Mouse (Mus musculus) spleen, embryonic (tissue): Measurements from ENCODE around the gene Ksr2.

Source experiments
- CTCF ChIA-PET: fragments of 350-600 bp; sonication (Branson Sonifier 250); formaldehyde crosslinking; loops from one replicate; lab custom pipeline; 2022; lab: Charles Lee

Ksr2 gene

GRCm38 (mm10) chr5:117519858-117520495, 106.2 kb downstream of the Ksr2 start:
- CTCF ChIA-PET: interaction anchor here (0.7 kb wide), 1 partner anchor 10 kb away, joined by 5 read pairs; no protein-coding TSS in a partner anchor

GRCm38 (mm10) chr5:117521156-117521555, 107.4 kb downstream of the Ksr2 start:
- CTCF ChIA-PET: no interaction called here

DNA sequence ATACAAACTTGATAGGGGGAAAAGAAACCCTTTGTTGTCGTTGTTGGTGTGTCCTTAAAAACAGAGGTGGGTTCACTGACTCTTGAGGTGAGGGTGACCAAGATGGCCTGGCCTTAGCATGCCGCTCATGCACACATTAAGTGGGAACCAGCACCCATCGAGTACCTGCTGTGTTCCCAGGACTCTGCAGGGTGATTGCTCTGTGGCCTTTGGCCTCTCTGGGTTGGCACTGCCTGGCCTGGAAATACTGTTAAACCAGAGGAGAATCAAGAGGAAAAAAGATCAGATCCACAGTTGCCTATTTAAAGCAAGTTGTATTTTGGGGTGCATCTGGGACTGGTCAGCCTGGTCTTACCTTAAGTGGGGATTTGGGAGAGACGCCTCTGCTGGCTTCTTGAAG, 107.9 kb downstream of the Ksr2 start:
- CTCF ChIA-PET: no interaction called here

DNA sequence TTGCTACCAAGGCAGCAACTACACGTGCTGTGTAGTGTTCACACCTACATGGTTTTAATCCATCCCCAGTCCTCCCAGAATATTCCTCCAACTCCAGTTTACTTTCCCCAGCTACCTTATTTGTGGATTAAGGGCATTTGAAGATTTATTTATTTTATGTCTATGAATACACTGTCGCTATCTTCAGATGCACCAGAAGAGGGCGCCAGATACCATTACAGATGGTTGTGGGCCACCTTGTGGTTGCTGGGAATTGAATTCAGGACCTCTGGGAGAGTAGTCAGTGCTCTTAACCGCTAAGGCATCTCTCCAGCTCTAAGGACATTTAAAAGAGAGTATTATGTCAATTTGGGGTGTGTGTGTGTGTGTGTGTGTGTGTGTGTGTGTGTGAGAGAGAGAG, 108.7 kb downstream of the Ksr2 start:
- CTCF ChIA-PET: no interaction called here

DNA sequence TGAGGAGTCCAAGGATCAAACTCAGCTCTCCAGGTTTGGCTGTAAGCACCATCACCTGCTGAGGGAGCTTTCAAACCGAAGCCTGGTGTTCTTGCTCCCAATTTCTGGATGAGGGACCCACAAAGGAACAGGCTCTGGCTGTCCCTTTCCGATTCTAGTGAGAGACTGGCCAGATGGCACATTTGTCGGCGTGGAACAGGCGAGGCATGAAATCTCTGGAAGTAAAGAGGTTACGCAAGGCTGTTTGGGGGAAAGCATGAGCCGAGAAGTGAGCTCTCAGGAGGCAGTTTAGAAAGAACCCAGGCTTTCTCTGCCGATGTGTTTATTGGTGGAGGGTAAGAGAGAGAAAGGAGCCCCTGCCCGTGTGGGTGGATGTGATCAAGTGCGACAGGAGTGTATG, 109.2 kb downstream of the Ksr2 start:
- CTCF ChIA-PET: no interaction called here

- CTCF ChIA-PET: no interaction called here
Observed at GRCm38 (mm10) chr5:117530991-117531390, 117.2 kb downstream of the Ksr2 start.

DNA sequence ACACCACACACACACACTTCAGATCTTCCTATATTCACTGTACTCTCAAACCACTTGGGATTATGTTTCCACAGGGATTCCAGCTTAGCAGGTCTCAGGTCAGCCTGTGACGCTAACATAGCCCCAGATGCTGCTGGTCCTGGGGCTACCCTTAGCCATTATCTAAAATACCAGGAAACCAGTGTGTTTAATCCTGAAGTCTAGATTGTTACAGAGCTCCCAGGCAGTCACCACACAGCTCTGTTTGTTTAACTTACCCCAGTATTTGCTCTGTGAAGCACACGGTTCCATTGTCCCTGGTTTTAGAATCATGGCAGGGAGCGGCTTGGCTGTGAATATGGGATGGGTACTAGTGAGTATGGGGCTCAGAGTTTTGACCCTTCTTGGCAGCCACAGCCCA, 125.4 kb downstream of the Ksr2 start:
- CTCF ChIA-PET: no interaction called here

DNA sequence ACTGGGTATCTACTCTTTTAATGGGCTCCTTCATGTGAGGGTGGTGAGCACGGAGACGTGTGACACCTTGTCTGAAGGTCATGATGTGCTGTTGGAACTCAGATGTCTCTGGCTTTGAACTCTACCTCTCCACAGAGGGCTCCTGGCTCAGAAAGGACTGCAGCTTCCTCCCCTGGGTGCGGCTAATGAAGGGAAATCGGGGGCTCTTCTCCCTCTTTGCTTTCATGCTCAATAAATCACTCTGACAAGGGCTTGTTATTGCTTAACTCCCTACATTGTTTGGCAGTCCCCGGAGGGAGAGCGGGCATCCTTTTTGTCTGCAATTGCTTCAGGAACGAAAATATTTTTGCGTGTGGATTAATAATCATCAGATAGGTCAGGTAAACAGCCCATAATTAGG, 127.9 kb downstream of the Ksr2 start:
- CTCF ChIA-PET: no interaction called here

DNA sequence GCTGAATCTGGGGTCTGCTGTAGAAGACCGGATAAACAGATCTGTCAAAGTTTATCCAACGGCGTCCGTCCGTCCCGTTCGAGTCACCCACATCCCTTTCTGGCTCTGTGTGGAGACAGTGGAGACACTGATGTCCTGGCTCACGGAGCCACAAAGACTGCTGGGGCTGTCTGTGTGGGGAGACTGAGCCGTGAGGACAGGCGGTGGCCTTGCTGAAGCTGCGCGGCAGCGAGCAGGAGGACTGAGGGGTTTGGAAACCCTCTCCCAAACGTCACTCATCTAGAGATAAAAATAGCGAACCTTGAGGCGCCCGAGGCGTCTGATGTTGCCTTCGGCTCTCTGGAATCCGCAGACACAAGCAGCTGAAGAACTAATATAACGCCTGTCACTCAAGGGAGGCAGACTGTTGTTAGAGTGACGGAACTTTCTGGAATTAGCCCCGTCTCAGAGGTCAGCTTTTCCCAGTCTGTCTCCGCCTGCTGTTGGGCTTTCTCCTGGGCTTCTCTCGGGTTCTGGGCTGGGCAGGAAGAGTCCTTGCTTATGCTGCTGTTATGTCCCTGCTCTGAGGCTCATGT, 133.0 kb downstream of the Ksr2 start:
- CTCF ChIA-PET: no interaction called here

DNA sequence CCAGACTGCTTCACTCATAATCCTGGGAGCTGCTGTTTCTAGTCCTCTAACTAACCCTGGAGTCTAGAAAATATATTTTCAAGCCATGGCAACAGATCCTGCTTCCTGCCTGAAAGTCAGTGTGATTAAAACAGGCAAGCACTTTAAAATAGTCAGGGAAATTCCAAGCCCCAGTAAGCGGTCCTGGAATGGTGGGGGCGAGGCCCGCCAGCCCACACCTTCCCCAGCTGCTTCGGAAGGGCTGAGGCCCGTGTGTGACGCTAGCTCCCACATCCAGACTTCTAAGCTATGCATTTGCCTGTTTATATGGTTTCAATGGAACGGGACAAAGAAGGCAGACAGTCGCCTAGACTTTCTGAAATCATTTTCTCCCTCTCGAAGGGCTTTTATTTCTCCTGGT, 137.2 kb downstream of the Ksr2 start:
- CTCF ChIA-PET: no interaction called here

- CTCF ChIA-PET: no interaction called here
Observed at GRCm38 (mm10) chr5:117552096-117552495, 138.3 kb downstream of the Ksr2 start.

- CTCF ChIA-PET: no interaction called here
Observed at GRCm38 (mm10) chr5:117554505-117554904, 140.7 kb downstream of the Ksr2 start.

DNA sequence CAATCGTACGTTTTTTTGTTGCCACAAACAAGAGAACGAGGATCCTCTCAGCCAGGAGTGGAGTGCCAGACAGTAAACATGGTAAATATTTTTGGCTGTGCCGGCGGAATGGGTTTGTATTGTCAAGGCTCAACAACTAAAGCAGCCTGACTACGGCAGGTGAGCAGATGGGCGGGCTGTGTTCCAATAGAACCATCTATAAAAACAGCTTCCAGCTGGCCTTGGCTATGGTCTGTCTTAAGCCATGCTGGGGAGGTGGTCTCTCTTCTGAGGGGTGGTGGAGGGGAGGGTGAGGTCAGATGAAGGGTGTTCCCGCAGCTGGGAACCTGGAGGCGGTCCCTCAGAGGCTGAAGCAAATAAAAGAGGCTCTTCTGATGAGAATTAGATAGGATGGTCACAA, 142.8 kb downstream of the Ksr2 start:
- CTCF ChIA-PET: interaction anchor here (0.5 kb wide), 1 partner anchor 251 kb away, joined by 3 read pairs; no protein-coding TSS in a partner anchor

GRCm38 (mm10) chr5:117561080-117561479, 147.3 kb downstream of the Ksr2 start:
- CTCF ChIA-PET: no interaction called here

DNA sequence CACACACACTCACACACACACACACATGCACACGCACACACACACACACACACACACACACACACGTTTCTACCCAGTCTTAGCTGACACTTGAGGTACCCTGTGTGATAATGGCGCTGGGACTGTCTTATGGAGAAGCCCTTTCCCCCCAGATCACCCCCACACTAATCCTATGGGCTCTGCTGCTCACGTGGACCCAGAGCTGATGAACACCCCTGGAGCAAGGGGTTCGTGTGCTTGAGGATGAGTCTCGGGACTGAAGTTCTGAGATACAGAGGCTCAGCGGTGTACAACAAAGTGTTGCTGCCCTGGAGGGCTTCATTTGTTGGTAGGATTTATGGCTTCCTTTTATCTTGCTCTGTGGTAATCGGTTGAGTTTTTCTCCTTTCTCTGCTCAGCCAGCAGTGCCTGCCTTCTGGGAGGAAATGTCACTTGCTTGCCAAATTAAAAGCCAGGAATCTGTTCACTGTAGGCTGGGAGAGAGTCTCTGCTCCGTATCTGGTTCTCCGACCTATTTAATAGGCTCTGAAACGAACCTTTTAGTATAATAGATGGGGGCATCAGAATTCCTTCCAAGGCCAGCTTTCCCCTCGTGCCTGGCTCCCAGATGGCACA, 152.4 kb downstream of the Ksr2 start:
- CTCF ChIA-PET: no interaction called here

DNA sequence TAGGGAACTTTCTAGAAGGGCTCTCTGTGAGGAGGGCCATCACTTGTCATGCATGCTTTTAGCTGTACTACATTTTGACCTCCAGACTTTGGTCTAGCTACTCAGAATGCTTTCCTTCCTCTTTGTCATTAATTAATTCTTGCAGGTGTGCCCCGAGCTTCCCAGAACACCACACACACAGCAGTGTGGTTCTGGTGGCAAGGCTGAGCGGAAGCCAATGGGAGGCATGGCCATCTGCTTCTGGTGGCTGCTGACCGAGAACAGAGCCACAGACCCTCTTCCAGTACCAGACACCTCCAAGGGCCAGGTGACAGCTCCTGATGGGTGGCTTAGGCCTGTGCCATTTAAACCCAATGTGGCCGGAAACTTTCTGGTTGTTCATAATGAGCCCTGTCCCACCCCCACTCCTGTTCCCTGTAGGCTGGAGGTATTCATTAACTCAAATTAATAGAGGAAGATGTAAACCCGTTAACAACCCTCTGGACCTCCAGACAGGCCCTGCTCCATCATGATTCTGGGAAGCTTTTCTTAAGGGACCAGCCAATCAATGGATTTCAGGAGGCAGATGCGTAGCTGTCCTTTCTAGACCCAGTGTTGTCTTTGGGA, 155.5 kb downstream of the Ksr2 start:
- CTCF ChIA-PET: no interaction called here

DNA sequence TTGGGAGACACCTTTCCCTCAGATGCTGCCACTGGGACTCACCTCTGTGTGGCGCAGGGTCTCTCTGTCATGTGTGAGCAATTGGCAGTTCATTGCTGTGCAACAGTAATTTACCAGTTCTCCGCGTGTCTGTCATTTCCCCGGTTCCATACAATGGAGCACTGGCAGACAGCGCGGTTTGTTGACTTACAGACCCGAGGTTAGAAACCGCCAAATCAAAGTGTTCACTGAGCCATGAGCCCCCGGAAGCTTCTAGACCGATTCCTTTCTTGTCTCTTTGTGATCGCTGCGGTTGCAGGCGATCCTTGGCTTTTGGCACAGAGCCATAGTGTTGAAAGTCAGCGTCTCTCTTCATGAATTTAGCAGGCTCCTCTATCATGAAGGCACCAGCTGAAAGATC, 158.6 kb downstream of the Ksr2 start:
- CTCF ChIA-PET: no interaction called here

GRCm38 (mm10) chr5:117574894-117575293, 161.1 kb downstream of the Ksr2 start:
- CTCF ChIA-PET: no interaction called here

GRCm38 (mm10) chr5:117577598-117577997, 163.8 kb downstream of the Ksr2 start:
- CTCF ChIA-PET: no interaction called here

GRCm38 (mm10) chr5:117581711-117582110, 167.9 kb downstream of the Ksr2 start:
- CTCF ChIA-PET: no interaction called here

- CTCF ChIA-PET: no interaction called here
Observed at GRCm38 (mm10) chr5:117584428-117584827, 170.6 kb downstream of the Ksr2 start.

DNA sequence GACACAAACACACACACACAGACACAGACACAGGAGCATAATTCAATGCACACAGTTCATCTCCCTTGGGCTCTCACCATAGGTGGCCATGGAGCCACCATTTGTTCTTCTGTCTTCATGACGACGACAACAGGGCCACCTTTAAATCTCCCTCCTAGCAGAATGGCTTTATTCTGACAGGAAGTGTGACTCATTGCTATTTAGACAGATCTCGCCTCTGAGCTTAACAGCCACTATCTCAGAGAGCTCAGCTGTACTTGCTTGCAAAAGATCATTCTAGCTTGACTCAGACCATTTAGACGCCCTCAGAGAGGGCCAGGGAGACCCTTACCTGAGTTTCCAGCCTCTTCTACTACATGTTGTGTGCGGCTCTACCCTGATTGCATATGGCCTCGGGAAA, 175.5 kb downstream of the Ksr2 start:
- CTCF ChIA-PET: no interaction called here

GRCm38 (mm10) chr5:117593273-117593672, 179.5 kb downstream of the Ksr2 start:
- CTCF ChIA-PET: no interaction called here
